Mouse (Mus musculus) kidney, adult 2 months (tissue): ENCODE data around the gene Slc41a2.

Source experiments
- CTCF ChIP-seq: fragments of 200-500 bp; conservative IDR thresholded peaks from 2 replicates; pipeline ENCODE4 v1.5.1; 2011; ENCODE audit warnings: low read depth, mild to moderate bottlenecking, control low read depth, low read length, moderate library complexity, mixed read lengths; ENCODE audit not compliant: insufficient read depth, insufficient read length
- POLR2A ChIP-seq: fragments of 200-500 bp; IDR thresholded peaks from one replicate; pipeline ENCODE4 v1.6.1; 2011; ENCODE audit warnings: low read depth, low read length, control low read depth

GRCm38 (mm10) chr10:83248036-83248435 lies 89.6 kb downstream of the Slc41a2 start:
- TF ChIP-seq POLR2A: no peak
- TF ChIP-seq CTCF: no peak
